Mouse (Mus musculus) kidney, adult 11 months (tissue): ENCODE results near the gene Tcerg1l.

Experiments
- DNase-seq: peaks from one replicate; pipeline ENCODE4 v3.0.0; 2022

Gene Tcerg1l

GRCm38 (mm10) chr7:138397485-138398181 is at the start of gene Tcerg1l:
TSS of gene Tcerg1l (minus strand) at chr7:138397730.
- DNase-seq, result no peak

- no peak for DNase-seq
These were observed 44.6 kb upstream of the Tcerg1l start for GRCm38 (mm10) chr7:138442096-138442495.

GRCm38 (mm10) chr7:138432541-138432940 is 35.0 kb upstream of the Tcerg1l start:
- no peak for DNase-seq

GRCm38 (mm10) chr7:138431456-138431855 is 33.9 kb upstream of the Tcerg1l start:
- DNase-seq, result no peak

- DNase-seq, result no peak
These were observed 32.4 kb upstream of the Tcerg1l start for GRCm38 (mm10) chr7:138429916-138430315.

- DNase-seq, result peak; percentile 41
These were observed 31.3 kb upstream of the Tcerg1l start for GRCm38 (mm10) chr7:138428826-138429225.

GRCm38 (mm10) chr7:138427441-138427840 is 29.9 kb upstream of the Tcerg1l start:
- DNase-seq, result no peak

GRCm38 (mm10) chr7:138413496-138413895 is 16.0 kb upstream of the Tcerg1l start:
- no peak for DNase-seq

GRCm38 (mm10) chr7:138401641-138402040 is 4.1 kb upstream of the Tcerg1l start:
- DNase-seq, result no peak

GRCm38 (mm10) chr7:138400506-138401272 is 3.2 kb upstream of the Tcerg1l start:
- no peak for DNase-seq

GRCm38 (mm10) chr7:138398182-138398793 is 758 bp upstream of the Tcerg1l start:
- DNase-seq, result peak; percentile 13

- peak; percentile 9 for DNase-seq
These were observed 556 bp downstream of the Tcerg1l start for GRCm38 (mm10) chr7:138396863-138397484.

- DNase-seq, result no peak
These were observed 1.2 kb downstream of the Tcerg1l start for GRCm38 (mm10) chr7:138396109-138396862.

GRCm38 (mm10) chr7:138389941-138390340 is 7.6 kb downstream of the Tcerg1l start:
- no peak for DNase-seq

GRCm38 (mm10) chr7:138389071-138389470 is 8.5 kb downstream of the Tcerg1l start:
- DNase-seq, result no peak

GRCm38 (mm10) chr7:138379221-138379620 is 18.3 kb downstream of the Tcerg1l start:
- no peak for DNase-seq

- no peak for DNase-seq
These were observed 19.0 kb downstream of the Tcerg1l start for GRCm38 (mm10) chr7:138378546-138378945.

- peak; percentile 59 for DNase-seq
These were observed 22.0 kb downstream of the Tcerg1l start for GRCm38 (mm10) chr7:138375573-138375972.

- DNase-seq, result no peak
These were observed 23.2 kb downstream of the Tcerg1l start for GRCm38 (mm10) chr7:138374376-138374775.

- DNase-seq, result no peak
These were observed 24.0 kb downstream of the Tcerg1l start for GRCm38 (mm10) chr7:138373530-138373929.

- DNase-seq, result no peak
These were observed 30.0 kb downstream of the Tcerg1l start for GRCm38 (mm10) chr7:138367570-138367969.

GRCm38 (mm10) chr7:138365519-138365918 is 32.0 kb downstream of the Tcerg1l start:
- no peak for DNase-seq

GRCm38 (mm10) chr7:138357475-138357874 is 40.1 kb downstream of the Tcerg1l start:
- no peak for DNase-seq
